Mouse (Mus musculus) liver, embryonic 15.5 days (tissue): ENCODE data around the gene Zscan5b. TPM values are rescaled to one million over a fixed set of nuclear protein-coding genes. Genes with fewer than 3 reads are reported as not detected.
A peak's percentile ranks its signal among the peaks of the same experiment; 100 is the strongest.
"Not testable (repeated sequence)": the region's sequence is repeated elsewhere in the genome, so short reads cannot be mapped to it uniquely, and the experiment has no call there.

ENCODE experiments used
- ATAC-seq: fragments of 200-750 bp; cut with Nextera tagmentation; 2 replicates; pipeline ENCODE4 v1.8.0; 2017; ENCODE audit warnings: moderate number of reproducible peaks, mild to moderate bottlenecking, moderate library complexity; ENCODE audit not compliant: insufficient read depth
- H3K27ac ChIP-seq: fragments of 300-500 bp; sonication (generic); replicated peaks from 2 replicates; pipeline ENCODE4 v1.5.1; 2015; ENCODE audit warnings: mild to moderate bottlenecking, inconsistent platforms
- H3K27me3 ChIP-seq: fragments of 300-500 bp; sonication (generic); 2 replicates; pipeline ENCODE4 v1.6.1; 2015; ENCODE audit warnings: mild to moderate bottlenecking, inconsistent platforms
- H3K36me3 ChIP-seq: fragments of 300-500 bp; sonication (generic); replicated peaks from 2 replicates; pipeline ENCODE4 v1.6.1; 2015; ENCODE audit warnings: moderate library complexity, mild to moderate bottlenecking, inconsistent platforms
- H3K4me1 ChIP-seq: fragments of 300-500 bp; sonication (generic); replicated peaks from 2 replicates; pipeline ENCODE4 v1.6.1; 2015; ENCODE audit warnings: inconsistent platforms
- H3K4me2 ChIP-seq: fragments of 300-500 bp; sonication (generic); 2 replicates; pipeline ENCODE4 v1.6.1; 2015; ENCODE audit warnings: moderate library complexity, mild to moderate bottlenecking, inconsistent platforms
- H3K4me3 ChIP-seq: fragments of 300-500 bp; sonication (generic); replicated peaks from 2 replicates; pipeline ENCODE4 v1.5.1; 2015; ENCODE audit warnings: mild to moderate bottlenecking, inconsistent platforms
- H3K9ac ChIP-seq: fragments of 300-500 bp; sonication (generic); 2 replicates; pipeline ENCODE4 v1.6.1; 2015; ENCODE audit warnings: moderate library complexity, mild to moderate bottlenecking, inconsistent platforms
- H3K9me3 ChIP-seq: fragments of 300-500 bp; sonication (generic); replicated peaks from 2 replicates; pipeline ENCODE4 v1.6.1; 2016; ENCODE audit warnings: inconsistent platforms
- WGBS: fragments of 180-500 bp; shearing (Covaris S2); methylation state at CpG from one replicate; pipeline ENCODE4 v1.1.7; 2015; ENCODE audit warnings: mixed read lengths; ENCODE audit not compliant: insufficient replicate concordance; 5-methylcytosine and 5-hydroxymethylcytosine counted together
- polyA plus RNA-seq: library from polyadenylated mRNA; unstranded; fragments of >200 nt; fragmentation: Nextera tagmentation; extraction: Ambion mirVana; gene quantifications from 2 replicates; pipeline ENCODE4 v1.2.1, GENCODE M21; 2015

Zscan5b gene
- polyA plus RNA-seq: not detected in 2 replicates

- H3K4me2 ChIP-seq: no peak within 1 kb of the TSS
- H3K27me3 ChIP-seq: no peaks in the 10 kb centered on the region
- H3K9me3 ChIP-seq: no peaks in the 10 kb centered on the region
- H3K4me3 ChIP-seq: no peak within 1 kb of the TSS
- no peaks in the 10 kb centered on the region for H3K36me3 ChIP-seq
- ATAC-seq: no peak
- no peaks in the 10 kb centered on the region for H3K4me1 ChIP-seq
- WGBS: 80% methylated on average over 12 of the region's 12 CpGs
- no peak within 1 kb of the TSS for H3K27ac ChIP-seq
- no peak within 1 kb of the TSS for H3K9ac ChIP-seq
Observed at GRCm38 (mm10) chr7:6221978-6222377, at the start of gene Zscan5b. Zscan5b (plus strand) TSS chr7:6222278.

- Histone ChIP-seq H3K4me1 (peaks cover 48% of the 10 kb centered on the region), H3K4me2 (peak overlapping the region; percentile 95), H3K4me3 (peak overlapping the region; percentile 71), H3K27me3 (no peaks in the 10 kb centered on the region), H3K9me3 (no peaks in the 10 kb centered on the region), H3K9ac (peak overlapping the region; percentile 72), H3K36me3 (no peaks in the 10 kb centered on the region), H3K27ac (peak overlapping the region; percentile 81)
- peak; percentile 16 for ATAC-seq
- WGBS: 2% methylated on average over 28 of the region's 28 CpGs
Observed at GRCm38 (mm10) chr7:6172674-6173244, 49.3 kb upstream of the Zscan5b start.

- peak overlapping the region; percentile 81 for H3K27ac ChIP-seq
- peak overlapping the region; percentile 95; the same call in 1 of the 2 replicates for H3K4me2 ChIP-seq
- no peaks in the 10 kb centered on the region for H3K27me3 ChIP-seq
- WGBS: 71% methylated on average over 8 of the region's 8 CpGs
- H3K9me3 ChIP-seq: no peaks in the 10 kb centered on the region
- H3K4me1 ChIP-seq: peaks cover 48% of the 10 kb centered on the region
- H3K9ac ChIP-seq: no peak overlapping the region
- 0 out of 2 replicates have a peak, but pooled peaks cover 3% of the 10 kb centered on the region for H3K36me3 ChIP-seq
- no peak for ATAC-seq
- H3K4me3 ChIP-seq: no peak overlapping the region
Observed at GRCm38 (mm10) chr7:6173872-6174271, 48.2 kb upstream of the Zscan5b start.

GRCm38 (mm10) chr7:6174365-6174987, 47.6 kb upstream of the Zscan5b start:
- not testable (repeated sequence) for H3K9ac ChIP-seq, H3K9me3 ChIP-seq, H3K4me3 ChIP-seq, ATAC-seq, H3K36me3 ChIP-seq, H3K27me3 ChIP-seq
- WGBS: 26% methylated on average over 9 of the region's 9 CpGs
- Histone ChIP-seq H3K27ac (peak overlapping the region; percentile 81), H3K4me2 (0 out of 2 replicates have a peak overlapping the region, but pooled peaks have one; percentile 4), H3K4me1 (peaks cover 48% of the 10 kb centered on the region)

- peaks cover 23% of the 10 kb centered on the region for H3K4me1 ChIP-seq
- no peak for ATAC-seq
- no peaks in the 10 kb centered on the region for H3K27me3 ChIP-seq
- H3K27ac ChIP-seq: no peak overlapping the region
- no peak overlapping the region for H3K9ac ChIP-seq
- H3K9me3 ChIP-seq: no peaks in the 10 kb centered on the region
- no peak overlapping the region for H3K4me2 ChIP-seq
- H3K36me3 ChIP-seq: peaks cover 7% of the 10 kb centered on the region
- H3K4me3 ChIP-seq: no peak overlapping the region
Observed at GRCm38 (mm10) chr7:6179013-6179412, 43.1 kb upstream of the Zscan5b start.

DNA sequence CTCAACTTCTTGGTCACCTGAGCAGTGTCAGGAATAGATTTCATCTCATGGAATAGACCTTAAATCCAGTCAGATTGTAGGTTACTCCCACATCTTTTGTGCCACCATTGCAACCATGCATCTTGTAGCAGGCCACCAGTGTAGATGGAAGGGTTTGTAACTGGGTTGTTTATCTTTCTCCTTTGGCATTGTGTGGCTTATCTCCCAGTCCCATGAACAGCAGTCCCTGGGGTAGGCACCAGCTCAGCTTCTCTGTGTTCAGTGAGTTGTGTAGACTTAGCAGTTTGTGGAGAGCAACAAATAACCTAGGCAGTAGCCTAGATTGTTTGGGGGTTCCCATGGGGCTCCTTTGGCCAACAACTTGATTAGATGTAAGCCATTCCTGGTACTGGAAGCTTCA, 39.2 kb upstream of the Zscan5b start:
- H3K27me3 ChIP-seq: no peaks in the 10 kb centered on the region
- H3K27ac ChIP-seq: no peak overlapping the region
- peaks cover 4% of the 10 kb centered on the region; the same call in 1 of the 2 replicates for H3K4me1 ChIP-seq
- no peak overlapping the region for H3K4me2 ChIP-seq
- no peaks in the 10 kb centered on the region for H3K9me3 ChIP-seq
- no peak overlapping the region for H3K9ac ChIP-seq
- ATAC-seq: no peak; the same call in 1 of the 2 replicates
- H3K4me3 ChIP-seq: no peak overlapping the region
- peaks cover 18% of the 10 kb centered on the region for H3K36me3 ChIP-seq

- peaks cover 19% of the 10 kb centered on the region for H3K36me3 ChIP-seq
- 81% methylated on average over 19 of the region's 19 CpGs for WGBS
- ATAC-seq: peak; percentile 8; the same call in 1 of the 2 replicates
- no peak overlapping the region for H3K4me2 ChIP-seq
- peaks cover 4% of the 10 kb centered on the region; the same call in 1 of the 2 replicates for H3K4me1 ChIP-seq
- no peaks in the 10 kb centered on the region for H3K27me3 ChIP-seq
- H3K27ac ChIP-seq: no peak overlapping the region
- H3K9me3 ChIP-seq: no peaks in the 10 kb centered on the region
- no peak overlapping the region for H3K9ac ChIP-seq
- no peak overlapping the region for H3K4me3 ChIP-seq
Observed at GRCm38 (mm10) chr7:6183802-6184201, 38.3 kb upstream of the Zscan5b start.

GRCm38 (mm10) chr7:6184521-6184920, 37.6 kb upstream of the Zscan5b start:
- peaks cover 4% of the 10 kb centered on the region; the same call in 1 of the 2 replicates for H3K4me1 ChIP-seq
- H3K4me3 ChIP-seq: no peak overlapping the region
- 78% methylated on average over 8 of the region's 8 CpGs for WGBS
- ATAC-seq: no peak
- no peaks in the 10 kb centered on the region for H3K9me3 ChIP-seq
- H3K27ac ChIP-seq: no peak overlapping the region
- H3K9ac ChIP-seq: no peak overlapping the region
- H3K36me3 ChIP-seq: peaks cover 22% of the 10 kb centered on the region
- no peak overlapping the region for H3K4me2 ChIP-seq
- H3K27me3 ChIP-seq: no peaks in the 10 kb centered on the region

DNA sequence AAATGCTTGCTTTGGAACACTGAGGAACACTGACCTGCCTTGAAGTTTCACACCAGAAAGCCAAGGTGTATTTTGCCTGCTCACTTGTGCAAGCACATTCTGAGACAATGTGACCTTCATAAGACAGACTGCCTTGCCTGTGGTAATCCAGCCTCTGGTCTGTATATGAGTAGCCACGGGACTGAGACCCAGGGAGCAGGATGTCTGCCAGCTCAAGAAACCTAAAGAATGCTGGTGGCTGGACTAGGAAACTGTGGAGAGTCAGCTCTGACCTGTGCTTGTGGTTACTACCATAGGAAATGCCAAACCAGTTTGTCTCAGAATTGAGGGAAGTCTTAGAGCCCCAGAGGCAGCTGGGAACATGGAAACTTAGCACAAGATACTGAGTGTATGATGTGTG, 36.7 kb upstream of the Zscan5b start:
- Histone ChIP-seq H3K27me3 (no peaks in the 10 kb centered on the region), H3K27ac (no peak overlapping the region), H3K36me3 (peaks cover 26% of the 10 kb centered on the region), H3K9ac (no peak overlapping the region), H3K4me3 (no peak overlapping the region), H3K9me3 (no peaks in the 10 kb centered on the region), H3K4me1 (peaks cover 4% of the 10 kb centered on the region; the same call in 1 of the 2 replicates), H3K4me2 (no peak overlapping the region)
- no peak for ATAC-seq
- WGBS: 59% methylated on average over 1 of the region's 1 CpGs

- no peak for ATAC-seq
- Histone ChIP-seq H3K4me1 (peaks cover 4% of the 10 kb centered on the region; the same call in 1 of the 2 replicates), H3K27ac (no peak overlapping the region), H3K36me3 (peaks cover 26% of the 10 kb centered on the region), H3K9ac (no peak overlapping the region), H3K4me3 (no peak overlapping the region), H3K27me3 (no peaks in the 10 kb centered on the region), H3K4me2 (no peak overlapping the region), H3K9me3 (no peaks in the 10 kb centered on the region)
- WGBS: 55% methylated on average over 2 of the region's 2 CpGs
Observed at GRCm38 (mm10) chr7:6186176-6186575, 35.9 kb upstream of the Zscan5b start.

- Histone ChIP-seq H3K4me1 (peaks cover 4% of the 10 kb centered on the region; the same call in 1 of the 2 replicates), H3K4me2 (no peak overlapping the region), H3K9ac (no peak overlapping the region), H3K4me3 (no peak overlapping the region), H3K27ac (no peak overlapping the region), H3K27me3 (no peaks in the 10 kb centered on the region), H3K9me3 (no peaks in the 10 kb centered on the region), H3K36me3 (peaks cover 26% of the 10 kb centered on the region)
- no peak for ATAC-seq
- WGBS: 68% methylated on average over 2 of the region's 2 CpGs
Observed at GRCm38 (mm10) chr7:6186756-6187155, 35.3 kb upstream of the Zscan5b start.
